Mouse (Mus musculus): ENCODE data around the gene Cyb5d2.

- TF ChIP-seq CTCF (conservative IDR thresholded peaks at IDR 0.05; ENCODE audit: low read length): no peak
- TF ChIP-seq POU5F1 (IDR thresholded peaks at IDR 0.05; ENCODE audit: borderline replicate concordance, low read length): no peak
- TF ChIP-seq NANOG (IDR thresholded peaks at IDR 0.05; ENCODE audit: borderline replicate concordance, low read length): no peak
Observed at GRCm38 (mm10) chr11:72829869-72830268, 33.9 kb upstream of the Cyb5d2 start.

Measured in E14TG2a.4 (cell line).